Mouse (Mus musculus) liver, adult 2 months (tissue): ENCODE data around the gene Tor1aip1.

Experiments
- CTCF ChIP-seq: fragments of 200-500 bp; IDR thresholded peaks from 2 replicates; pipeline ENCODE4 v1.5.1; 2011; ENCODE audit warnings: low read depth, low read length, control low read depth
- POLR2A ChIP-seq: fragments of 200-500 bp; IDR thresholded peaks from 2 replicates; pipeline ENCODE4 v1.6.1; 2011; ENCODE audit warnings: low read length, control low read depth; ENCODE audit not compliant: insufficient read depth; ENCODE audit errors: extremely low read depth

DNA sequence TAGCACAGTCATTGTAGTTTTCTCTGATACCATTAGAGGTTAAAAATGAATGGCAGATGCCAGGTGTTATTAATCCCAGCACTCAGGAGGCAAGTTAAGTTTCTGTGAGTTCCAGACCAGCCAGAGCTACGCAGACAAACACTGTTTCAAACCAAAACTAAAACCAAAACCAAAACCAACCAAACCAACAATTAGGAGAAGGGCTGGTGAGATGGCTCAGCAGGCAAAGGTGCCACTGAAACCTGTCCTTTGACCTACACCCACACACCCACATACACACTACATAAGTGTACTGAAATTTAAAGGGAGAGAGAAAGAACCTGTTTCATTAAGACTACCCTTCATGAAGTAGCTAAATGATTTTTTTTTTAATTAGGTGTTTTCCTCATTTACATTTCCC, 27.3 kb downstream of the Tor1aip1 start:
- no peak for TF ChIP-seq CTCF
- TF ChIP-seq POLR2A = no peak
